Mouse (Mus musculus) heart, postnatal 0 days (tissue): ENCODE results near the gene Vamp8.

Experiments used
- CTCF ChIP-seq: IDR thresholded peaks from 2 replicates; pipeline ENCODE4 v1.5.1; 2016; ENCODE audit warnings: antibody characterized with exemption, control low read depth, low read depth
- EP300 ChIP-seq: IDR thresholded peaks from 2 replicates; pipeline ENCODE4 v1.6.1; 2016; ENCODE audit warnings: antibody characterized with exemption, low read depth

DNA sequence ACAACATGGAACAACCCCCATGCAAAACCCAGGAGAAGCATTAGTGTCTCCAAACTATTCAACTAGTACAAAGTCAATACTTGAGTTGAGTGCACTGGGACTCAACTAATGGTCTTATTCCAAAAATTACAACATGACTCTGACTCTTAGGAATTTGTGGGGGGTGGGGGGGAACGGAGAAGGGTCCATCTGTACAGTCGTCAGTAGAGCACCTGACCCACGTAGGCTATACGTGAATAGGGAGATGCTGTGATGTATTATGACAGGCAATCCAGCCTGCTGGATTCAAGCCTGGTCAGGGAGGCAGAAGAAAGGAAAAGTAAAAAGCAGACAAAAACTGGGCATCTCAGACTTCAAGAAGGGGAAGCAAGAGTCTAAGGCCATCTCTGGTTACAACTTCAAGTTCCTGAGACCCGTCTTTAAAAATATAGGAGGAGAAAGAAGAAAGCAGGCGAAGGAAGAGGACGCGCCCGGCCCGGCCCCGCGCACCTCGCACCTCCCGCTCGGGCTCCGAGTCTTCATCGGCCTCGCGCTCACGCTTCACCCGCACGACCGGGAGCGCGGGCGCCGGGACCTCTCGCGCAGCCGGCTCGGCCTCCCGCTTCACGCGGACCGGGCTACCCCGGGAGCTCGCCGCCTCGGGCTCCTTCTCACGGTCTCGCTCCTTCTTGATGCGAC is 46.0 kb downstream of the Vamp8 start:
- TF ChIP-seq CTCF, result no peak
- TF ChIP-seq EP300, result no peak
